Mouse (Mus musculus) gastrocnemius, adult 18-20 months (tissue): Measurements from ENCODE around the gene Slc4a3. TPM values are rescaled to one million over a fixed set of nuclear protein-coding genes. Genes with fewer than 3 reads are reported as not detected.

Experiments
- DNase-seq: peaks from one replicate; pipeline ENCODE4 v3.0.0; 2021; ENCODE audit warnings: low spot score
- total RNA-seq, 2 experiments: library from RNA; stranded (reverse); gene quantifications; 2 replicates each; pipeline ENCODE4 v1.2.3; 2021

Slc4a3 gene
- total RNA-seq, 2 experiments from 2014 or later = 6.0 to 9.2 TPM

DNA sequence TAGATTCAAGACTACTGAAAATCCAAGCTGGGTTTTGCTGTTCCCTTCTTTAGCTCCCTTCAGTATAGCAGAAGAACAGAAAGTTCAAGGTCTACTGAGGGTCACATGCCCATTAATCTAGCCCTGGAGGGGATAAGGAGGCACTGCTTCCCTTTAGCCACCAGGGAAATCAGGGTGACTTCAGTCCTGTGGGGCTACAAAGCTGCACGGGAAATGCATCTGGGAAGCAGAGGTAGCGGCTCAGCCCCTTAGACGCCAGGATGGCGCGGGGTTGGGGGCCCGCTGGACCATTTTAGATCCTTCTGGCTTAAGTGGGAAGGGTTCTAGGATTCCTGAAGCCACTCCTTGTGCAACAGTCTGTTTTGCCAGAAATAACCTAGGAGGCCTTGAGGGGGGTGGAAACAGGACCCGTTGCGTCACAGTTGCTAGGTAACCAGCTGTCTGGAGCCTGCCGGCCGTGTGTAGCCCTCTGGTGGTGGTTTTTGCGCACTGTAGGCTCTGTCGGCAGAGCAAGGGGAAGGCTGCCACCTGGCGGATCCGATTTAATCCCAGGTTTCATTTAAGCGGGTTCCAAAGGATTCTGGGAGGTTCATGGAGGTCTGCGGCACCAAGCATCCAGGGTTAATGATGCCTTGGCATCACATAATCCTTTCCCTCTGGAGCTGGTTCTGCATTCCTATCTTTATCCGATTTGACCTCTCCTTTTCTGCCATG, 13.3 kb downstream of the Slc4a3 start:
- DNase-seq = peak; percentile 94

- no peak for DNase-seq
These were observed 14.3 kb downstream of the Slc4a3 start for GRCm38 (mm10) chr1:75560206-75560913.

GRCm38 (mm10) chr1:75561221-75561897, 15.3 kb downstream of the Slc4a3 start:
- DNase-seq = no peak

DNA sequence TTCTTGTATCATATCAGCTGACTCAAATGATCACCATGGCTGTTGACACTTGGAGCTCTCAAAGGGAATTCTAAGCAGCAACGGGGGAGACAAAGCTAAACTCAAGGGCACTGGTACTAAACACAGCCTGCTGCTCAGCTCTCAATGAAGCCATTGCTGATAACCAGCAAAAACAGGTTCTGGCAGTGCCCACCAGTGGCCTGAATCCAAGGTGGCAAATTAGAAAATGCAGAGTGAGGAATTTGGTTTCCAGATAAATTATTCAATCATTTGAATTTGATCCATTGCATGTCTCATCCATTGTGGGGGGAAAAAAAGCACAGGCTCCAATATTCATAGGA, 15.8 kb downstream of the Slc4a3 start:
- no peak for DNase-seq

DNA sequence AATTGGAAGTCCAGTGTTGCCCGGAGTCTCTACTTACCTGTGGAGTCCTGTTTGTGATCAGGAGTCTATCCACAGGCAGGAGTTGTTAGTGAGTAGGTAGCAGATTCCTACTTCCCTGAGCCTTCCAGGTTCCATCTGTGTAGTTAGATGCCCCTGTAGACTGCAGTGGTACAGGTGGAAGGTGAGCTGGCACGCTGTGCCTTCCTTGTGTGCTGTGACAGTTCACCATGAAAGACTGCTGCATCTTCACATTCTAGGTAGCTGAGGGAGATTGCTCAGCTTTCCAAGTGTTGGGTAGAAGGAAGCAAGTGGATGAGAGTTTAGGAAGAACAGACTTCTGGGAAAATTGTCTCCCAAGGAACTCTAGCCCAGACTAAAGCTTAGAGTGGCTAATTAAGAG, 18.0 kb downstream of the Slc4a3 start:
- DNase-seq = no peak

- no peak for DNase-seq
These were observed 18.9 kb downstream of the Slc4a3 start for GRCm38 (mm10) chr1:75564916-75565315.

DNA sequence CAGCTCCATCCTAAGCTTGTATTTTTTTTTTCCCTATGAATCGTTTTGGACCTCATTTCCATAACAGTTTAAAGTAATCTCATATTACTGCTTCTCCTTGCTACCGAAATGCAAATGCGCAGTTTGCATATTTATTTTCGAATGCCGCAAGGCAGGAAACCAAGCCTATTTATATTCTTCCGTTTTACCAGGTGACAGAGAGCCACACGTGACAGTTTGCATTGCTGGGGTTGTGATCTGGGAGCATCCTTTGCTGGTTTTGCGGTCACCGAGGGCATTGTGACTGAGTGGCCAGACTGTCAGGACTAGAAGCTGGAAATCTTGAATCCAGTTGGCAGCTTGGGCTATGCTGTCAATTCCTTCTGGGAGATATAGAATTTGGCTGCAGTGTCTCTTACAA, 19.6 kb downstream of the Slc4a3 start:
- no peak for DNase-seq

- no peak for DNase-seq
These were observed 24.3 kb downstream of the Slc4a3 start for GRCm38 (mm10) chr1:75570403-75570802.

GRCm38 (mm10) chr1:75572776-75573175, 26.7 kb downstream of the Slc4a3 start:
- DNase-seq = no peak

GRCm38 (mm10) chr1:75573715-75574114, 27.6 kb downstream of the Slc4a3 start:
- DNase-seq = no peak

- no peak for DNase-seq
These were observed 28.6 kb downstream of the Slc4a3 start for GRCm38 (mm10) chr1:75574476-75575310.

- no peak for DNase-seq
These were observed 36.0 kb downstream of the Slc4a3 start for GRCm38 (mm10) chr1:75581936-75582624.

DNA sequence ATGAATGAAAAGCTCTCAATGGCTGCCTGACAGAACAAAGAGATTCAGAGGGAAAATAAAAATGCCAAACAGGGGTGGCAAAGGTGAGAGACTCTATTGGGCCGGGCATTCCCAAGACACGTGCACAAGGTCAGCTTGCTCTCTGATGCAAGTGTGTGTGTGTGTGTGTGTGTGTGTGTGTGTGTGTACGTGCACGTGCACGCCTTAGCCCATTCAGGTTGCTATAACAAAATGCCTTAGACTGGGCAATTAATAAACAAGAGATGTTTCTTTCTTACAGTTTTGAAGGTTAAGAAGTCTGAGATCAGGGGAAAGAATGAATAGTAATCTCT, 36.5 kb downstream of the Slc4a3 start:
- no peak for DNase-seq

GRCm38 (mm10) chr1:75583034-75583433, 37.0 kb downstream of the Slc4a3 start:
- DNase-seq = no peak

GRCm38 (mm10) chr1:75586791-75587190, 40.7 kb downstream of the Slc4a3 start:
- no peak for DNase-seq

DNA sequence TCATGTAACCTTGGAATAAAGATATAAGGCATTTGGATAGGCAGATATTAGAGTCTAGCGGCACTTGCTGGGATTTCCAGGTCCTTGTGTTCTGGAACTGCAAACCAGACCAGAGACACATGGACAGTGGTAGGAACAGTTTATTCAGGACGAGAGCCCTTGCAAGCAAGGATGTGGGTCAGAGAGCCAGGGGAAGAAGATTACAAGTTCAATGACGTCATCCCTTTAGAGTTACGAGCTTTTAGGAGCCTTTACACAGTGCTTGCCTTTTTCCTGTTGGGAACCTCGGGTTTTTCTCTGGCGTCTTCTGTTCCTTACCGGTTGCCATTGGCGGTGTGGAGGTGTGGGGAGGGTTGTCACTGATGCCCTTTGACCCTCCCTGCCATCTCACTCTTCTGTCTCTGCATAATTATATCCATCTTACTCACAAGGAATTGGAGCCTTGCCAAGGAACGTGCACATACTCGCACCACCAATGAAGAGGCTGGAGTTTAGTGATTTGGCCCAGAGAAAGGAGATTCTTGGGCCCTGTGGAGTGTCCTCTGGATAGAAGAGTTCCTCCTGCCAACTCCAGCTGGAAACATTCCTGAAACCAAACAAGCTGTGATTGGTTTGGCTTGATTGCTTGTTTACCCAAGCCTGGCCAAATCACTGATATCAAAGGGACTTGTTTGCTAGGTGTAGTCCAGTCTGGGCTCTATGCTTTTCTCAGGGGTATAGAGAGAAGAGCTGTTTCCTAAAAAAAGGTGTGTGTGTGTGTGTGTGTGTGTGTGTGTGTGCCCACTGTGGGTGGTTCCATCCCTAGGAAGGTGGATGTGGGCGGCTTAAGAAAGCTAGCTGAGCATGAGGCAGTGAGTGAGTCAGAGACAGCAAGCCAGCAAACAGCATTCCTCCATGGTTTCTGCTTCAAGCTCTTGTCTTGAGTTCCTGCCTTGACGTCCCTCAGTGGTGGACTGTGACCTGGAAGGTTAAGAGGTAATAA, 42.0 kb downstream of the Slc4a3 start:
- DNase-seq = no peak

- DNase-seq = no peak
These were observed 42.8 kb downstream of the Slc4a3 start for GRCm38 (mm10) chr1:75588874-75589273.

DNA sequence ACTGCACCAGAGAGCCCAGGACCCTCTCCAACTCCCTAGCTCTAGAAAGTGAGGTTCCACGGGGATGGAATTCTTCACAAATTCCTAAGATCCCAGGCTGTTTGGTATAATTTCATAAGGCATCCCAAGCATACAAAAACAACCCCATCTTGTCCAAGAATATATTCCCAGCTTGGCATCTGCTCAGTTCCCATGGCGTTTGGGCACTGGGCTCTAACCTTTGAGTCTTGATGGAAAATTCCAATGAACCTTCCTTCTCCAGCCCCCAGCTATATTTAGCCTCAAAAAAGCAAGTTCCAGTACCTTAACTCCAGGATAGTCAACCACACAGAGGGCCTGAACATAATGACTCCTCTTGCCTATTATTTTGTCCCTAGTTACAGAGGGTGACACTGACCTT, 43.9 kb downstream of the Slc4a3 start:
- DNase-seq = no peak

DNA sequence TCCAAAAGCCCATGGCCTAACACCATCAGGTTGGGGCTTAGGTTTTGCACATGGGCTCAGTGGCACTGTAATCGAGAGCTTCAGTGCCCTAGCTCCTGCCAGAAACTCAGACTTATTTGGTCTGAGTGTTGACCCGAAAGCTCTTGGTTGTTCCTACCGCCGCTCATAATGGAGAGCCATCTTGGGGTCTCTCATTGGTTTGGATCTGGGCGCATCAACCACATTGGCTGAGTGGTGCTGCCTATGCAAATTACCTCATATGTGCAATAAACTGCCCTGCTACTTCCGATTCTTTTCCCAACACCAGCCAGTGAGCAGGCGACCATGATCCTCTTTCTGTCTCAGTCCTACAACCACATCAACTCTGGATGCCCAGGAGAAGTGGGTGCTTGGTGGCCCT, 47.9 kb downstream of the Slc4a3 start:
- DNase-seq = no peak

DNA sequence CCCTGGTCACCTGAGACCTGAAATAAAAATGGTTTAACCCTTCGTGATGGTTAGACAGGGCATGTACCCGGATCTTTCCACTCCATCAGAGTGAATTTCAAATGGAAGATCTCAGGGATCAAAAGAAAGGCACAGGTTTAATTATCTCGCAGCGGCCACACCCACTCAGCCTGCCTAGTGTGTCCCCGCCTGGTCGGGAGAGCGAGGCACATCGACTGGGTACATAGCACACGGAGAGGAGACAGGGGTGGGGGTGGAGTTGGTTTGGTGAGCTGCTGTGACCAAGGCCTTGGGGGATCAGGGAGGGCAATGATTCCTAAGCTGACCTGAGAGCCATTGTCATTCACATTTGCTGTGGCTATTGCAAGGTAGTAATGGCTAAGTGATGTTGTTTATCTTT, 48.8 kb downstream of the Slc4a3 start:
- DNase-seq = no peak
